Mouse (Mus musculus): ENCODE measurements around the gene Olfr1555-ps1. TPM values are rescaled to one million over a fixed set of nuclear protein-coding genes. Genes with fewer than 3 reads are reported as not detected.

The Olfr1555-ps1 gene
- polyA plus RNA-seq, 1 experiment from 2014 or later: not detected

GRCm38 (mm10) chr19:12115797-12116196 lies 54.1 kb downstream of the Olfr1555-ps1 start, which contains the start of gene Olfr1428:
Gene Olfr1428 (minus strand): TSS chr19:12115897.
- Histone ChIP-seq H3K4me3 (ENCODE audit: low read depth, low read length) (no peak within 1 kb of the TSS), H3K36me3 (ENCODE audit: control insufficient read depth, insufficient read depth, low read length) (no peaks in the 10 kb centered on the region), H3K4me1 (replicated peaks; ENCODE audit: control insufficient read depth, insufficient read depth, low read length) (no peaks in the 10 kb centered on the region), H3K9ac (ENCODE audit: low read depth, low read length) (no peak within 1 kb of the TSS), H3K27ac (ENCODE audit: low read depth, low read length) (no peak within 1 kb of the TSS), H3K27me3 (ENCODE audit: control insufficient read depth, insufficient read depth, low read length) (no peaks in the 10 kb centered on the region), H3K4me2 (replicated peaks; ENCODE audit: low read depth, low read length) (no peak within 1 kb of the TSS), H3K9me3 (ENCODE audit: control insufficient read depth, low read length) (no peaks in the 10 kb centered on the region)
- no peak for ATAC-seq (ENCODE audit: low FRiP score)
- WGBS: 89% methylated on average over 1 of the region's 1 CpGs
- no peak for DNase-seq (ENCODE audit: low spot score)

Other genes starting within 250 kb of the Olfr1555-ps1 start
- gene Osbp, start 204.2 kb downstream of the Olfr1555-ps1 start, polyA plus RNA-seq (2014; fragmentation: Nextera tagmentation; extraction: Ambion mirVana): 7.5 and 8.3 TPM in 2 replicates
- not detected in 2 replicates for gene Olfr1423, start 128.8 kb downstream of the Olfr1555-ps1 start, polyA plus RNA-seq (2014; fragmentation: Nextera tagmentation; extraction: Ambion mirVana)
- gene Olfr1424, start 107.4 kb downstream of the Olfr1555-ps1 start, polyA plus RNA-seq (2014; fragmentation: Nextera tagmentation; extraction: Ambion mirVana): not detected in 2 replicates
- gene Olfr1425, start 92.4 kb downstream of the Olfr1555-ps1 start, polyA plus RNA-seq (2014; fragmentation: Nextera tagmentation; extraction: Ambion mirVana): not detected in 2 replicates
- not detected in 2 replicates for gene Olfr1426, start 78.1 kb downstream of the Olfr1555-ps1 start, polyA plus RNA-seq (2014; fragmentation: Nextera tagmentation; extraction: Ambion mirVana)
- not detected in 2 replicates for gene Olfr1427, start 66.8 kb downstream of the Olfr1555-ps1 start, polyA plus RNA-seq (2014; fragmentation: Nextera tagmentation; extraction: Ambion mirVana)
- not detected in 2 replicates for gene Olfr1428, start 54.2 kb downstream of the Olfr1555-ps1 start, polyA plus RNA-seq (2014; fragmentation: Nextera tagmentation; extraction: Ambion mirVana)
- gene Olfr76, start 46.9 kb downstream of the Olfr1555-ps1 start, polyA plus RNA-seq (2014; fragmentation: Nextera tagmentation; extraction: Ambion mirVana): not detected in 2 replicates
- not detected in 2 replicates for gene Olfr1431, start 30.5 kb upstream of the Olfr1555-ps1 start, polyA plus RNA-seq (2014; fragmentation: Nextera tagmentation; extraction: Ambion mirVana)
- gene Olfr1432, start 62.5 kb upstream of the Olfr1555-ps1 start, polyA plus RNA-seq (2014; fragmentation: Nextera tagmentation; extraction: Ambion mirVana): not detected in 2 replicates
- not detected in 2 replicates for gene Olfr262, start 71.5 kb upstream of the Olfr1555-ps1 start, polyA plus RNA-seq (2014; fragmentation: Nextera tagmentation; extraction: Ambion mirVana)
- gene Olfr235, start 90.9 kb upstream of the Olfr1555-ps1 start, polyA plus RNA-seq (2014; fragmentation: Nextera tagmentation; extraction: Ambion mirVana): not detected in 2 replicates
- not detected in 2 replicates for gene Olfr1434, start 109.7 kb upstream of the Olfr1555-ps1 start, polyA plus RNA-seq (2014; fragmentation: Nextera tagmentation; extraction: Ambion mirVana)
- gene Olfr1436, start 129.0 kb upstream of the Olfr1555-ps1 start, polyA plus RNA-seq (2014; fragmentation: Nextera tagmentation; extraction: Ambion mirVana): not detected in 2 replicates
- gene Olfr1437, start 155.0 kb upstream of the Olfr1555-ps1 start, polyA plus RNA-seq (2014; fragmentation: Nextera tagmentation; extraction: Ambion mirVana): not detected in 2 replicates
- gene Olfr1438-ps1, start 165.8 kb upstream of the Olfr1555-ps1 start, polyA plus RNA-seq (2014; fragmentation: Nextera tagmentation; extraction: Ambion mirVana): not detected in 2 replicates
- gene Olfr1440, start 217.2 kb upstream of the Olfr1555-ps1 start, polyA plus RNA-seq (2014; fragmentation: Nextera tagmentation; extraction: Ambion mirVana): not detected in 2 replicates
- gene Olfr1441, start 247.3 kb upstream of the Olfr1555-ps1 start, polyA plus RNA-seq (2014; fragmentation: Nextera tagmentation; extraction: Ambion mirVana): not detected in 2 replicates

All from hindbrain, embryonic 11.5 days (tissue).